Mouse (Mus musculus): ENCODE measurements around the gene Hormad2.

DNA sequence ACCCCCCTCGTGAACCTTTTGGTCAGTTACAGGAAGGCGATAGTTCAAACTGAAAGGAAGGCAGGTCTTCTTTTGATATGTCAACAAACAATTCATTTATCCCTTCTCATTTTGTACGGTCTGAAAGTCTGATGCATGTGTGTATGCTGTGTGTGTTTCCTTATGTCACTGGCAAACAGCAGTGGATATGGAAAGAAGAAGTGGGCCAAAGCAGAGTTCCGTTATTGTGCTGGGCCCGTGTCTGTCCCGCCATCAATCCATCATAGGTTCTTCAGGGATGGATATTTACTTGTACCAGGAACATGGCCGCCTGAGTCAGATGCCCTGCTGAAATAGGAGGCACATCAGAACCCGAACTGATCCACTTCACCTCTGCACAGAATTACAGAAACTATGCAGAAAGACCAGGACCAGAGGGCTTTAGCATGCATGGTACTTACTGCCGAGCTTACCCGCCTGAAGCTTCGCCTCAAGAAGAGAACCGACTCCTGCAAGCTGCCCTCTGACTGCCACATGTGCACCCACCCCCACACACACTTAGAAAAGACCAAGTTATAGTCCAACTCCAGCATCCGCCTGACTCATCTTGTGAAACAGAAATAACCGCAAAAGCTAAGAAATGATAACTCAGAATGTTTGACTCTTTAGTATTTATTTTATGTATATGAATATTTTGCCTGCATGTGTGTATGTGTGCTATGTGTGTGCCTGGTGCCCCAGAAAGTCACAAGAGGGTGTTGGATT, 121.5 kb downstream of the Hormad2 start:
- TF ChIP-seq POLR2A (IDR thresholded peaks at IDR 0.05; ENCODE audit: control insufficient read depth, extremely low read depth, insufficient read depth, low read length, poor library complexity) (no peak), CTCF (IDR thresholded peaks at IDR 0.05; ENCODE audit: borderline replicate concordance, control insufficient read depth, extremely low read depth, insufficient read depth, low read length, poor library complexity) (no peak)

Measured in thymus, adult 2 months (tissue).